Mouse (Mus musculus): Measurements from ENCODE around the gene Chchd3.

DNA sequence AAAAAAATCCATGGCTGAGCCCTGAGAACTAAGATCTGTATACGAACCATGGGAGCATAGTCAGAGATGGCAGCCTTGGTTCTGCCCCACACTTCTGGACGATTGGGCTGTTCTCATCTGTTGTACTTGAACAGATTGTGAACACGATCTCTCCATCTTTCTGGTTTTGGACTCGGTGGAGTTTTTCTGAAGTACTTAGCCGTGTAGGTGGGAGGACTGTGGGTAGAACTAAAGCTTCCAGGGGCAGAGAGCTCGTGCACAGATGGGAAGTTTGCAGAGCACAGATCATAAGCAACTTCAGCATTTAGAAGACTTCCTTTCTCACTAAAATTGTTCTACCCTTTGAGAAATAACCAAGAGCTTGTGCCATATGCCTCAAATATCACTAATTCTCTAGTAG, 44.6 kb upstream of the Chchd3 start:
- no peak for TF ChIP-seq ZNF384 (IDR thresholded peaks at IDR 0.05; ENCODE audit: low read depth, low read length)
- no peak for TF ChIP-seq HCFC1 (IDR thresholded peaks at IDR 0.05; ENCODE audit: borderline replicate concordance, insufficient read depth, low read length)
- TF ChIP-seq ZC3H11A (IDR thresholded peaks at IDR 0.05; ENCODE audit: borderline replicate concordance, low read depth, low read length), result no peak
- no peak for TF ChIP-seq CHD2 (IDR thresholded peaks at IDR 0.05; ENCODE audit: low read depth, low read length)
- no peak for TF ChIP-seq MAFK (IDR thresholded peaks at IDR 0.05; ENCODE audit: insufficient read depth, low read depth, low read length)
